Mouse (Mus musculus) CH12.LX (cell line): ENCODE results near the gene Mrgprf.

Source experiments
- CTCF ChIP-seq, 2 experiments: IDR thresholded peaks in 1 of 2; conservative IDR thresholded peaks in 1 of 2; 2 replicates each; pipeline ENCODE4 v1.5.1; 2011 to 2012; ENCODE audit warnings: low read depth in 2 of 2, low read length in 2 of 2, improper control_type of control experiment in 1 of 2, inconsistent platforms in 1 of 2, mild to moderate bottlenecking in 1 of 2, moderate library complexity in 1 of 2
- MEF2A ChIP-seq: IDR thresholded peaks from 2 replicates; pipeline ENCODE4 v1.6.1; 2014; ENCODE audit warnings: low read depth, mild to moderate bottlenecking, inconsistent platforms, low read length, improper control_type of control experiment, borderline replicate concordance
- NRF1 ChIP-seq: IDR thresholded peaks from 2 replicates; pipeline ENCODE4 v1.6.1; 2014; ENCODE audit warnings: low read depth, mild to moderate bottlenecking, inconsistent platforms, low read length, improper control_type of control experiment, moderate library complexity
- PAX5 ChIP-seq: IDR thresholded peaks from 2 replicates; pipeline ENCODE4 v1.6.1; 2012; ENCODE audit warnings: low read length, inconsistent platforms, mixed read lengths

DNA sequence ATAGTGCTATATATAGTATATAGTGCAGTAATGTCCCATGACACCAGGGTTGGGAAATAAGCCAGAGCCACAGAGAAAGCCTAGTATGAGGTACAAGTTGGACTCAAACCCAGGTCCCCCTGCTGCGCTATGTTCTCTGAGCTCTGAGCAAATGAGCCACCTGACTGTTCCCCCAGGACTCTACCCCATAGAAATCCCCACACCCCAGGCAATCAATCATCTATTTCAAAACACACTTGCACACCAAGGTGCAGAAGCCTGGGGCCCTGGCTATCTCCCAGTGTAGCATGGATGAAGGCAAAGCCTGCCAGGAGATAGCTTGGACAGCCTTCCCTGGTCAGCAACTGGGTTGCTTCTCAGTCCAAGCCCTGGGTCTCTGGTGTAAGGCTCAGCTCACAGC, 44.5 kb upstream of the Mrgprf start:
- TF ChIP-seq MEF2A = no peak
- TF ChIP-seq CTCF (conservative IDR thresholded peaks at IDR 0.05 in 1 of 2, IDR thresholded peaks at IDR 0.05 in 1 of 2; ENCODE audit: low read depth in 2 of 2, low read length in 2 of 2) = no peak
- TF ChIP-seq NRF1 = no peak
- no peak for TF ChIP-seq PAX5
